Mouse (Mus musculus) cerebellum, adult 2 months (tissue): ENCODE measurements around the gene Nrsn2.

ENCODE experiments used
- CTCF ChIP-seq: fragments of 200-500 bp; IDR thresholded peaks from 2 replicates; pipeline ENCODE4 v1.5.1; 2011; ENCODE audit warnings: low read depth, mild to moderate bottlenecking, control low read depth, low read length, moderate library complexity, borderline replicate concordance; ENCODE audit not compliant: insufficient read depth
- POLR2A ChIP-seq: fragments of 200-500 bp; IDR thresholded peaks from 2 replicates; pipeline ENCODE4 v1.6.1; 2011; ENCODE audit warnings: low read length, control low read depth, borderline replicate concordance; ENCODE audit not compliant: insufficient read depth

DNA sequence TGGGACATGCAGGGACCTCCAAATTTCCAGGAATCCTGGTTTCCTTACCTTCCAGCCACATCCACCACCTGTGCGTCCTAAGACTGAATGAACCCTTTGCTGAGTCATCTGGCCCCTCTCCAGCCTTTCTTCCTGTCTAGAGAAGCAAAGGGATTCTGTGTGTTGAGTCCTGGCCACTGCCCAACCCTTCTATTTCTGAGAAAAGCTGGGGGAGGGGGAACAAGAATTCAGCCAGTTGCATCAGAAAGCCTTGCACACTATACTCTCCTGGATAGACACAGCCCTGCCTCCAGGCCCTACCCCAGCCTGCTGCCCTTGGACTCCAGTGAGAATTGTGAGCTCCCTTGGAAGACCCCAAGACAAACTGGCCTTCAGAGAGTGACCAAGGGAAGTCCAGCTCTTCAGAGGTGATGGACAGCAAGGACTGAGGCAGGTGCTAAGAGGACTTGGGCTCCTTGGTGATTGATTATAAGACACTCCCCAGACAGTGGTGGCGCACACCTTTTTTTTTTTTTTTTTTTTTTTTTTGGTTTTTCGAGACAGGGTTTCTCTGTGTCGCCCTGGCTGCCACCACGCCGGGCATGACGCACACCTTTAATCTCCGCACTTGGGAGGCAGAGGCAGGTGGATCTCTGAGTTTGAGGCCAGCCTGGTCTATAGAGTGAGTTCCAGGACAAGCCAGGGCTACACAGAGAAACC is 26.4 kb downstream of the Nrsn2 start:
- TF ChIP-seq CTCF = no peak
- no peak for TF ChIP-seq POLR2A
